Mouse (Mus musculus): ENCODE measurements around the gene Rab6a. TPM values are rescaled to one million over a fixed set of nuclear protein-coding genes. Genes with fewer than 3 reads are reported as not detected.
"Not testable (repeated sequence)": the region's sequence is repeated elsewhere in the genome, so short reads cannot be mapped to it uniquely, and the experiment has no call there.

The Rab6a gene
- 10 to 100 TPM; 56.3 to 59.5 TPM for total RNA-seq (2021)
- long read RNA-seq, experiment 1, transcript Rab6a-202 (8 exons, 3,110 nt): minor isoform, 5 of 51 reads
- long read RNA-seq, experiment 1, transcript Rab6a-201 (8 exons, 3,214 nt): major isoform, 42 of 51 reads
- long read RNA-seq, experiment 1, partial matches to known transcripts: 4 of 51 reads
- long read RNA-seq, experiment 1, other reads (novel, unspliced or antisense): 0 of 51 reads
- long read RNA-seq, experiment 2, transcript Rab6a-202 (8 exons, 3,110 nt): minor isoform, 6 of 61 reads
- long read RNA-seq, experiment 2, transcript Rab6a-201 (8 exons, 3,214 nt): major isoform, 50 of 61 reads
- long read RNA-seq, experiment 2, partial matches to known transcripts: 4 of 61 reads
- long read RNA-seq, experiment 2, other reads (novel, unspliced or antisense): 1 of 61 reads

GRCm38 (mm10) chr7:100607214-100608129 is at the start of gene Rab6a:
Rab6a (plus strand) TSS chr7:100607410.
- intact Hi-C loops (cut with DNase I; ENCODE audit: low total_unique reads): no loop called here
- peak; percentile 99 for DNase-seq

- no peak for DNase-seq
- intact Hi-C loops (cut with DNase I; ENCODE audit: low total_unique reads): no loop called here
Measured at GRCm38 (mm10) chr7:100559331-100559730, 47.9 kb upstream of the Rab6a start.

- peak; percentile 14 for DNase-seq
- intact Hi-C loops (cut with DNase I; ENCODE audit: low total_unique reads): no loop called here
Measured at GRCm38 (mm10) chr7:100561861-100562587, 45.2 kb upstream of the Rab6a start.

- intact Hi-C loops (cut with DNase I; ENCODE audit: low total_unique reads): not testable (repeated sequence)
Measured at GRCm38 (mm10) chr7:100567238-100567637, 40.0 kb upstream of the Rab6a start.

GRCm38 (mm10) chr7:100569907-100570306 is 37.3 kb upstream of the Rab6a start:
- intact Hi-C loops (cut with DNase I; ENCODE audit: low total_unique reads): no loop called here
- no peak for DNase-seq

More at GRCm38 (mm10) chr7:100567238-100567637, 40.0 kb upstream of the Rab6a start:
- DNase-seq: not testable (repeated sequence)

GRCm38 (mm10) chr7:100570930-100571715 is 36.1 kb upstream of the Rab6a start:
- no peak for DNase-seq
- intact Hi-C loops (cut with DNase I; ENCODE audit: low total_unique reads): no loop called here

GRCm38 (mm10) chr7:100572061-100572460 is 35.1 kb upstream of the Rab6a start:
- intact Hi-C loops (cut with DNase I; ENCODE audit: low total_unique reads): no loop called here

GRCm38 (mm10) chr7:100572704-100573103 is 34.5 kb upstream of the Rab6a start:
- DNase-seq: no peak
- intact Hi-C loops (cut with DNase I; ENCODE audit: low total_unique reads): no loop called here

More at GRCm38 (mm10) chr7:100572061-100572460, 35.1 kb upstream of the Rab6a start:
- no peak for DNase-seq

- no peak for DNase-seq
- intact Hi-C loops (cut with DNase I; ENCODE audit: low total_unique reads): no loop called here
Measured at GRCm38 (mm10) chr7:100578794-100579193, 28.4 kb upstream of the Rab6a start.

GRCm38 (mm10) chr7:100582235-100582634 is 25.0 kb upstream of the Rab6a start:
- intact Hi-C loops (cut with DNase I; ENCODE audit: low total_unique reads): loop anchor here (10.0 kb wide), 1 partner anchor 47 kb away; the partner anchor contains the start of gene Coa4
- no peak for DNase-seq

- intact Hi-C loops (cut with DNase I; ENCODE audit: low total_unique reads): loop anchor here (10.0 kb wide), 1 partner anchor 48 kb away; the partner anchor contains the start of gene Coa4
- peak; percentile 91 for DNase-seq
Measured at GRCm38 (mm10) chr7:100582727-100583236, 24.4 kb upstream of the Rab6a start.

- no peak for DNase-seq
- intact Hi-C loops (cut with DNase I; ENCODE audit: low total_unique reads): loop anchor here (10.0 kb wide), 1 partner anchor 55 kb away; the partner anchor contains the start of gene Coa4
Measured at GRCm38 (mm10) chr7:100589816-100590215, 17.4 kb upstream of the Rab6a start.

GRCm38 (mm10) chr7:100590504-100590844 is 16.7 kb upstream of the Rab6a start:
- DNase-seq: no peak
- intact Hi-C loops (cut with DNase I; ENCODE audit: low total_unique reads): no loop called here

GRCm38 (mm10) chr7:100590845-100591521 is 16.2 kb upstream of the Rab6a start:
- intact Hi-C loops (cut with DNase I; ENCODE audit: low total_unique reads): no loop called here
- peak; percentile 86 for DNase-seq

- DNase-seq: no peak
- intact Hi-C loops (cut with DNase I; ENCODE audit: low total_unique reads): no loop called here
Measured at GRCm38 (mm10) chr7:100591522-100591852, 15.7 kb upstream of the Rab6a start.

- intact Hi-C loops (cut with DNase I; ENCODE audit: low total_unique reads): no loop called here
- no peak for DNase-seq
Measured at GRCm38 (mm10) chr7:100593349-100593748, 13.9 kb upstream of the Rab6a start.

- intact Hi-C loops (cut with DNase I; ENCODE audit: low total_unique reads): no loop called here
- no peak for DNase-seq
Measured at GRCm38 (mm10) chr7:100600211-100600610, 7.0 kb upstream of the Rab6a start.

- intact Hi-C loops (cut with DNase I; ENCODE audit: low total_unique reads): no loop called here
- peak; percentile 72 for DNase-seq
Measured at GRCm38 (mm10) chr7:100608130-100608741, 1.0 kb downstream of the Rab6a start, which contains the start of gene Mrpl48. Mrpl48 (minus strand) TSS chr7:100608301.
